Mouse (Mus musculus) stomach, postnatal 0 days (tissue): ENCODE measurements around the gene Cd300ld.
"Not testable (repeated sequence)": the region's sequence is repeated elsewhere in the genome, so short reads cannot be mapped to it uniquely, and the experiment has no call there.

ENCODE experiments used
- CTCF ChIP-seq: IDR thresholded peaks from 2 replicates; pipeline ENCODE4 v1.5.1; 2016; ENCODE audit warnings: antibody characterized with exemption, low read depth, mild to moderate bottlenecking, moderate library complexity
- EP300 ChIP-seq: optimal IDR thresholded peaks from 2 replicates; pipeline ENCODE3; 2016; ENCODE audit warnings: antibody characterized with exemption

- not testable (repeated sequence) for TF ChIP-seq EP300, CTCF
These were observed 26.4 kb upstream of the Cd300ld start, which contains the start of gene Cd300ld2 for GRCm38 (mm10) chr11:115016093-115016492.
